Mouse (Mus musculus) urinary bladder, adult 2 months (tissue): ENCODE measurements around the gene Hs6st3. TPM values are rescaled to one million over a fixed set of nuclear protein-coding genes. Genes with fewer than 3 reads are reported as not detected.
A peak's percentile ranks its signal among the peaks of the same experiment; 100 is the strongest.

Experiments
- DNase-seq: peaks from one replicate; pipeline ENCODE4 v3.0.0; 2022; ENCODE audit warnings: low spot score
- polyA plus RNA-seq: library from polyadenylated mRNA; depleted of rRNA; stranded (reverse); fragments of >200 nt; gene quantifications from 2 replicates; pipeline ENCODE4 v1.2.3, GENCODE M21; 2012; rRNA removed

Gene Hs6st3
- polyA plus RNA-seq = 0.04 and 0.07 TPM in 2 replicates

DNA sequence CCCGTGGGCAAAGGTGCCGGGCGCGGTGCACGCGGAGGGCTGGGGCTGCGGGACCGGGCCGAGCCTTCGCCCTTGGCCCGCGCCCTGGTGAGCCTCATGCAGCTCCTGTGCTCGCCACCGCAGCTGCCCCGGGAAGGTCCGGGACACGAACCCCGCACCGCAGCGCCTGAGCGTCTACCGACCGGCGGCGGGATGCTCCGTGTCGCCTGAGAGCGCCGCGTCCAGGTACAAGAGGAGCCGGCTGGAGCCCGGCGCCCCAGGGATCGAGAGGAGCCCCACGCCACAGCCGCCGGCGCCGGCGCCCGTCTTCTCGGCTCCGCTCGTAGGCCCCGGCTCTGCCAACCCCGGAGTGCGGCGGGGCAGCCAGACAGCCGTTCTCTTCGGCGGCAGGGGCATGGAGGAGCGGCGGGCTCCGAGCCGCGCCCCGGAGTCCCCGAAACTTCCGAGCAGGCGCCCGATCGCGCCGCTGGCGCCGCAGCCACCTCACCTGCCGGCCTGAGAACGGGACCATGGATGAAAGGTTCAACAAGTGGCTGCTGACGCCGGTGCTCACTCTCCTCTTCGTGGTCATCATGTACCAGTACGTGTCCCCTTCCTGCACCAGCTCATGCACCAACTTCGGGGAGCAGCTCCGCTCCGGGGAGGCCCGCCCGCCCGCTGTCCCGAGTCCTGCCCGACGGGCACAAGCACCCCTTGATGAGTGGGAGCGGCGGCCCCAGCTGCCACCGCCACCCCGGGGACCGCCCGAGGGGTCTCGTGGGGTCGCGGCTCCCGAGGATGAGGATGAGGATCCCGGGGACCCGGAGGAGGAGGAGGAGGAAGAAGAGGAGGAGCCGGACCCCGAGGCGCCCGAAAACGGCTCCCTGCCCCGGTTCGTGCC, at the start of gene Hs6st3:
Gene Hs6st3 (plus strand): TSS at position 436 of the 880 bp plus-strand sequence.
- peak; percentile 21 for DNase-seq

DNA sequence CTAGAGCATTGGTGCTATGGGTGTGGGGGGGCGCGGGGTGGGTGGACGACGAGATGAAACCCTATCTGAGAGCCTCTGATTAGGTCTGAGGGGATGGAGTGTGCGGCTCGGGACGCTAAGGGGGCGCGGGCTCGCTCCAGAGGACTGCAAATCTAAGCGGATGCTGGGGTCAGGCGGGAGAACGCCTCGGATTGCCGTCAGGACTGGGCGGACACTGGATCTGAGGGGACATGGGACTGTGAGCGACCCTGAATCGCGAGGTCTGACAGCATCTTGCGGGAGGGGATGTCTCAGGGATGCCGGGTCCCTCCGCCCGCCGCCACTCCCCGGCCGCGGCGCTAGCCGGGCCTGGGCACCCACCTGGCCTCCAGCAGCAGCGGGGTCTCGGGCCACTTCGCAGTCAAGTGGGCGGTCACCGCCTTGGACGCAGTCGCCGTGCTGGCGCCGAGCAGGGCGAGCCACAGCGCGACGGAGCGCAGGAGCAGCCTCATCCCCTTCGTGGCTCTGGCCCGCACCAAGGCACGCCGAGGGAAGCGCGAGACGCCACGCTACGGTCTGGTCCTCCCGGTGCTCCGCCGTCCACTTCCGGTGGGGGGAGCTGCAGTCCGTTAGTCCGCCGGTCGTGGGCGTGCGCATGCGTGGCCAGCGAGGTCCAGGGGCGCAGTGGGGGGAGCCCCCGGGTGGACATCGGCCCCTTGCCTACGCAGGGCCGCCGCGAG, 39.1 kb upstream of the Hs6st3 start, which contains the start of gene Uggt2:
Gene Uggt2 (minus strand): TSS at position 580 of the 719 bp plus-strand sequence.
- DNase-seq = peak; percentile 65

DNA sequence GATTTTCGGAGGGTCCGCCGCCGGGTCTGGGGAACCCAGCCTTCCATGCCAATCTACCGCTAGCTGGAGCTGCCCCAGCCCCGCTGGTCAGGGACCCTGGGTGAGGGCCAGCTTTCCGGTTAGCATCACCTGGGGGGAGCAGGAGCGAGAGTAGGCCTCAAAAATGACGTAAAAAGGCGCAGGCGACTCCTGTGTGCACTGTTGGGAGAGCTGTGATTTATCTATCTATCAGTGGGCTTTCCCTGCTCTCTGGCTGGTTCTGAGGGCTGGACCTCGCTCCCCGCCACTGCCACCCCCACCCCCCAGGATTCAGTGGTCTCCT, 38.6 kb upstream of the Hs6st3 start:
- DNase-seq = no peak

DNA sequence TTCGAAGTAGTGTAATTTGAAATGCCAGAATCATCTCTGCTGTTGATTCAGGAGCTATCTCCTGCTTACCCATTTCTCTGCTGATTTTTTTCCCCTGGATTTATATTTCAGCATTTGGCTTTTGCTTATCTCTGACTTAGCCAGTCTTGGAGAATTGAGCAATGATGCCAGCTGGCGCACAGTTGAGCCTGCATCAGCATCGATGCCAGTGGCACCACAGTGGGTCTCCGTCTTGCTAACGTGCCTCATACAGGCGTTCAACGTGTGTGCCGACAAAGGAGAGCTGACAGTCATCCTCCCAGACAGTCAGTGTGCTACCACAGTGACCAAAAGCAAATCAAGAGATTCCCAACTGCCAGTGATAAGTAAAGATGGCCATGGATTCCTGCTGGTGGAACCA, 30.6 kb upstream of the Hs6st3 start:
- no peak for DNase-seq

DNA sequence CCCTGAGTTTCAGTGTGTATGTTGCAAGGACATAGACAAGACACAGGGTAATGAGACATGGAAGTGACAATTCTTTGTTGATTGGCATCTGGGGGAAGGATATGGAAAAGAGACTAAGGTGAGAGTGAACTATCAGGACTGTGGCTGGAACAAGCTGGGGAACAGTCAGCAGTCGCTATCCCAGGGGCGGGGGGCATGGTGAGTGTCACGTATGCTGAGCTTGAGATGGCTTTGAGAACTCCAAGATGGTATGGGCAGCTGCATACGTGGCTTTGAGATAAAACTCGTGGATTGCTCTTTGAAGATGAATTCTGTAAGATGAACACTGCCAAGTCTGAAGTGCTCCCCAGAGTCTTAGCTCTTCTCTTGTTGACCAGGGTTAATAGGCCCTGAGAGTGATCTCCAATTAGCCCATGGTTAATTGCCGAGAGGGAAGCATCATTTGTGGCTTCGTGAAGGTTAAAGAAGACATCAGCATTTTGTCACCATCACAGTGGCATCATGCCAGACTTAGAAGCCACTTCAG, 29.3 kb upstream of the Hs6st3 start:
- DNase-seq = no peak

DNA sequence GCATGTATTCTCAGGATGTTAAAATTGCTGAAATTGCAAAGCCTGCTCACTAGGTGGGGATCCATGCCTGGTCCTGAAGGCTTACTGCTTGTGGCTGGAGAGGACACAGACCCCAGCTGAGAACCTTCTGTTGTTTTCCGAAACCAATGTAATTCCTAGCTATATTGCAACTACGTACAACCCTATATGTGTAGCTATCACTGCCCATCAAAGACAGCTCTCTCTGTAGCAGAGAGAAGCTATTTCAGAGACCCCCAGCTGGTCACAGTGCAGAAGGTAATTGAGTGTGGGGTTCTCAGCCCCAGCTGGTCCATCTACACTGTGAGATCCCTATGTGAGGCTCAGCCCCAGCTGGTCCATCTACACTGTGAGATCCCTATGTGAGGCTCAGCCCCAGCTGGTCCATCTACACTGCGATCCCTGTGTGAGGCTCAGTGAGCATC, 28.3 kb upstream of the Hs6st3 start:
- DNase-seq = no peak

DNA sequence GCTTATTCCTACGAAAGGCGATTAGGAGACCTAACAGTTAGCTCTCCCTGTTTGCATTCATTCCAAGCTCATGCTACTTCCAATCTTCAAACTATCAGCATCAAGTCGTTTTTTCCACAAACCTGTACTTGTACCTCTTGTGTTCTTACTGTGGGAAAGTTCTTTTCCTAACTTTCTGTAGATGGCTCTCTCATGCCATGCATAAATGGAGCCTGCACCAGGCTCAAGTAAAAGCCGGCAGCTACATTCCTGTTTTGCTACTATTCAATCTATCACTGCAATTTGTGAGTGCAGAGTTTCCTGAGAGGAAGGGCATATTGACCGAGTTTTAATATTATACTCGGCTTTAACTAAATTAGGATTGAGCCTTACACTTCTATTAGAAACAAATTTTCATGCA, 25.6 kb upstream of the Hs6st3 start:
- DNase-seq = no peak

DNA sequence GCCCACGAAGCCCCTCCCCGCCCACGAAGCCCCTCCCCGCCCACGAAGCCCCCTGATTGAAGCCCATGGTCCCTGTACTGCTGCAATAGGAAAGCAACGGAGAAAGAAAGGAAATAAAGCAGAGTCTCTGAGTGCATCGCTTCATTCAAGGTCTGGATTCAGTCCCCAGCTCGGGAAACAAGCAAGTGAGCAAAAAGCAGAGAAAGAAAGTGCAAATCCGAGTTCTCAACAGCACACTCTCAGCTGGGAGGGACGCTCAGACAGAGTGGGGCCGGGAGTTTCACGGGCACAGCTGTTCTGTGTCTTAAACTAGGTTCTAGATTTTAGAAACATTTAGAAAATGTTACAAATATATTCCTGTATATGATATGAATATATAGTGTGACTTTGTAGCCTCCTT, 14.6 kb upstream of the Hs6st3 start:
- no peak for DNase-seq

DNA sequence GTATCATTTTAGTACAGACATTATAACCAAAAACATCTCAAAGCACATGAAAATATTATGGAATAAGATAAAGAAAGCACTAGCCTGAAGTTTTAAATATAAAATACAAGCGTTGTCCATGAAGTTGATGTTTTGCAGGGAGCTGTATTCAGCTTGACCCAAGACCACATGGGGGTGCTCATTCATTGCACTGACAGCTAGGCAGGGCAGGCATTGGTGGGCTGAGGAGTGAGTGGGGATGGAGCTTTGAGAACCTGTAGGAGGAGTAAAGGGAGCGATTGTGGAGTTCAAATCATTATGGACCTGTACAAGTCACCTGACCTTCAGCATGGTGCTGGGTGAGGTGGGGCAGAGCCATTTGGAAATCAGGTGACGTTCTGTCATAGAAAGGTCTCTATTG, 14.1 kb upstream of the Hs6st3 start:
- no peak for DNase-seq

DNA sequence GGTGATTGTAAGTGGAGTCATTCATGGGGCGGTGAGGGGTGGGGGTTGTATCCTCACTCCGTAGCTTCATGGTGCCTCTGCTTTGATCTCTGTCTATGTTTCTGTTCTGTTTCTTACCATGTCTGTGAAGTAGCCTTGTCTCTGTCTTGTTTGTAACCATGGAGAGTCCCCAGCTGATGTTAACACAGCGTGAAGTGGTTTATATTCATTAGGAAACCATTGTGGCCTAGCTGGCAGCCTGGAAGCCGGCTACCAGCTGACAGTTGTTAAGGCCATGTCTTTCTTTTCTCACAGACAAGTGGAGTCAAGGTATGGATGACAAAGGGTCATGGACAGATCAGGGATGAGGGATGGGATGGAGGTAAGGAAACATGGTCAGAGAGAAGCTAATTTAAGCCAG, 12.3 kb upstream of the Hs6st3 start:
- no peak for DNase-seq

DNA sequence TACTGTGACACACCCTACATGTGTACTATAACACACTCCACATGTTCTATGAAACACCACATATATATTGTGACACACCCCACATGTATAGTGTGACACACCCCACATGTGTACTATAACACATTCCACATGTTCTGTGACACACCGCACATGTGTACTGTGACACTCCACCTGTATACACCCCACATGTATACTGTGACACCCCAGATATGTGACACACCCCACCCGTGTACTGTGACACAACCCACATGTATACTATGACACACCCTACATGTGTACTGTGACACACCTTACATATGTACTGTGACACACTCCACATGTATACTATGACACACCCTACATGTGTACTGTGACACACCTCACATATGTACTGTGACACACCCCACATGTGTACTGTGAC, 10.8 kb upstream of the Hs6st3 start:
- no peak for DNase-seq

DNA sequence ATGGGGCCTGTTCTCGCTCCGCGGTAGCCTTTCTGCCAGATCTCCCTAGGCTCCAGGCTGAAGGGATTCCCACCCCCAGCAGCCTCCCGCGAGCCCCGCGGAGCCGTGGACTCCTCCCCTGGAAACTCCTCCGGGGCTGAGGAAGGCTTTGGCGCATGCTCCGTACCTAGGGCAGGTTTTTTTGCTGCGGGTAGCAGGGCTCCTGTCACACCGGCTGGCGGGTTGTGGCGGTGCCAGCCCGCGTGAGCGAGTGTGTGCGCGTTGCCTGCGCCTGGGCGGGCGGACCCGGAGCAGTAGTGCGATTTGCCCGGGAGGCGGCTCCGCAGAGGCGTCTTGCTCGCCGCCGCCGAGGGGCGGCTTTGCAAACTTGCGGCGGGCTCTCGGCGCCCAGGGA, 632 bp upstream of the Hs6st3 start:
- DNase-seq = peak; percentile 48

DNA sequence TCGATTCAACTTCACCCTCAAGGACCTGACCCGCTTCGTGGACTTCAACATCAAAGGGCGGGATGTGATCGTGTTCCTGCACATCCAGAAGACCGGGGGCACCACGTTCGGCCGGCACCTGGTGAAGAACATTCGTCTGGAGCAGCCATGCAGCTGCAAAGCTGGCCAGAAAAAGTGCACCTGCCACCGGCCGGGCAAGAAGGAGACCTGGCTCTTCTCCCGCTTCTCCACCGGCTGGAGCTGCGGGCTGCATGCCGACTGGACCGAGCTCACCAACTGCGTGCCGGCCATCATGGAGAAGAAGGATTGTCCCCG, 602 bp downstream of the Hs6st3 start:
- peak; percentile 22 for DNase-seq

DNA sequence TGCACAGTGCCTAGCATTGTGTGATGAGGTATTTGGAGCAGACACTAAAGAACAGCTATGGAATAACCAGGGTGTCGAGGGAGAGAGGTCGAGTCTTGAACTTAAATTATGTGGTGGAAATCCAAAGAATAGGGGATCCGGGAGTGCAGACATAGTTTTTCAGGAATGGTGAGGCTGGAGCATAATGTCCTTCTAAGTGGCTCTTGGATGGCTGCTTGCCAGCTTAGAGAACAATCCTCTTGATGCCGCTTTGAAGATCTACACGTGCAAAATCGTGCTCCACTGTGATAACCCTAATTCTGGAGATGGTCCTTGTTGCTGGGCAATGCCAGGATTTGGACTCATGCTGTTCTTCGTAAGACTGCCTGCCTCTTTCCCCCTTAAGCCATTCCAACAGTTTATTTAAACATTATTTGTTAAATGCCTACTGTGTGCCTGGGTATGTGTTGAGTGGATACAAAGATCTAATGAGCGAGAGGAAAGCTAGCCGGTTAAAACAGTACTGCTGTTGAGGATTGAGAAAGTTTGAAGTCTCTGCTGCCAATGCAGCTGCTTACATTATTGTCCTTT, 1.3 kb downstream of the Hs6st3 start:
- DNase-seq = no peak

DNA sequence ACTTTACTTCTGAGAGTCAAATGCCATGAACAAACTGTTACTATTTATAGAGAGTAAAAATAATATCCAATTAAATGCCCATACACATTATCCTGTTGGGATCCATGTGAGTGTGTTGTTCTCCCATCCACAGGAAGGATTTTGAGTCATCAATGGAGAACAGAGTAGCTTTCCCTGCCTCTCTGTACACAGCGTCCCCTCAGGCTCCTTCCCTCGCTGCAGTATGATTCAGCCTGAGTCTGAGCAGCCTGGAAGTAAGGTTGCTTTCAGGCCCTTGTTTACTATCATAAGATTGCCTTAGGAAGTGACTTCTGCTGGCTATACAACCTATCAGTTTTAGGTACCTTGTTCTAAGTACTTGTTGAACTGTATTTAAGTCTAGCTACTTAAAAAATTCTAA, 14.9 kb downstream of the Hs6st3 start:
- DNase-seq = no peak

DNA sequence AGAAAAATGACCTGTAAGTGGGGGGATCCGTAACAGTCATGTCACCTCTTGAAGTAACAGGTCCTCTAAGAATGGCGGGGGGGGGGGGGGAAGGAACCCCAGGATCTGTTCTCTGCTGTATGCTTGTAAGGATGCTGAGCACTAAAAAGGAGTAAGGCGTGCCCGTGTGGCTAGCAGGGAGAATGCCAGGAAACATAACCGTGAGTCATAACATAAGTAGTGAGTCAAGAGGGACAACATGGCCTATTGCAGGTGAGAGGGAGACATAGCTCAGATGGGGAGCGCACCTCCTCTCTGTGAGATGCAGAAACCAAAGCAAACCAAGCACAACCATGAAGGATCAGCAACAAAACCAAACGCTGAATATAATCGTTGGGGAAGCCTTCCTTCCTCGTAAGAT, 55.8 kb downstream of the Hs6st3 start:
- DNase-seq = no peak

DNA sequence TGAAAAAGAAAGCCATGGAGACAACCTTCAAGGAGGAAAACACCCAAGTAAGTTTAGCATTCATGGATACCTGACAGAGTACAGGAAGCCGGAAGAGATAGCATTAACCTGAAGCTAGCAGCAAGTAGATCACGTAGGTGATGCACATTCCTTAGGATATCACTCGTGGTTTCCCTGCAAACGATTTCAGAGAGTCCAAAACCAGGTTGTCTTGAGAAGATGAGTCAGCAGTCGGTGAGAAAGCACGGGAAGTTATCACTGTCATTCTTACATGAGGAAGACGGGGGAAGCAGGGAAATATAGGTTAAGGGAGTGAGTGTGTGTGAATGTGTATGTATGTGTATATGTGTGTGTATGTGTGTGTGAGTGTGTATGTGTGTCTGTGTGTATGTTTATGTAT, 65.4 kb downstream of the Hs6st3 start:
- DNase-seq = no peak

DNA sequence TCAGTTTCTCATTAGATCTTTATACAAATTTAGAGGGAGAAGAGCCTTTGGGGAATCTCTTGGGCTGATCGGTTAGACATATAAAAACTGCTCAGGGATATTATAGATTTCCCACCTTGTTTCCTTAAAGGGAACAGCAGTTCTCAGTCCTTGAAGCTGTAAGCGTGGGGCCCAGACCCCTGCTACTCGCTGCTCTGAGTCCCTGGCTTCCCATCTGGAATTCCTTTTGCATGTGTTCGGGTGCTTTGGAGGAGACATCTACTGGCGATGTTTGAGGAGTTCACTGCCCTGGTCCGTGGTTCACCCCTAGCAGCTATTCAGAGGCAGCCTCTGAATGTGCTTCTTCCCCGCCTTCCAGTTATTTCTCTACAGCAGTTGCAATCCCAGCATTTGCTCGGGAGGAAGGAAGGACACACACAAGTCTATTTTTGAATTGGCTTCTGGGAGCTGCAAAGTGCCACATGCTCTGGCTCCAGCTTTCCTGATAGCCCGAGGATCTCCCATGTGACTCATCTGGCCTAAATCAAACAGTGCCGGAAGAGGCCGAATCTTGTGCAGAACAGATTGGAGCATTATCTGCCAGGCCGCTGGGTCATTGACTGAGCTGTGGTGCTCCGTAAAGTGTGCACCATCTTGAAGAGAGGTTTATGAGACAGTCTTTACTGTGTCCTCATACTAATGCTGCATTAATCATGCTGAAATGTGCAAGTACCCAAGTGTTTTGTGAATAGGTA, 77.6 kb downstream of the Hs6st3 start:
- DNase-seq = no peak

DNA sequence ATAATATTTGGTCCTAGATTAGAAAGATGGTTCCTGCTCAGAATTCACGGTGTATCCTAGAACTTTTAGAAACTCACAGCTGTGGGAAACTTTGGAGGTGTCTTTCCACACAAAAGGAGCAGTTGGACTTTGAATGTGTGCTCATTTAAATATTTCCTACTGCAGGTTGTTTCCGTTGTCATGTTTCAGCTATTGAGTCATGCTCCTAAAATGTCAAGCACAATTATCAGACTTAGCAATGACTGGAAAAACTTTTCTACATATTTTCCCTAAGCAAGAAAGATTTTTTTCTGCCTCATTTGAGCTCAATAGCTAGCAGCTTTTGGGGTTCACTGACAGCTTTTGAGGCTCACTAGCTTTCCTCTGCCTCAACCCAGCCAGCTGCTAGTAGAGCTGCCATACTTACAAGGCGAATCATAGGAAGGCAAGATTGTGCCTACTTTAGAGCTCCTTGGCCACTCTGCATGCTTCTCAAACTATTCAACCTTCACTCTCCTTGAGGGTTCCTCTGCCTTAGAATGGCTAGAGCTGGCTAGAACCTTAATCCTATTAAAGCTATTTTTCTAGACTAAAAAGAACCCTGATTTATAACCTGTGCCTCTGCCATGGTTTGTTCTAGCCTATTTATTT, 89.7 kb downstream of the Hs6st3 start:
- no peak for DNase-seq

DNA sequence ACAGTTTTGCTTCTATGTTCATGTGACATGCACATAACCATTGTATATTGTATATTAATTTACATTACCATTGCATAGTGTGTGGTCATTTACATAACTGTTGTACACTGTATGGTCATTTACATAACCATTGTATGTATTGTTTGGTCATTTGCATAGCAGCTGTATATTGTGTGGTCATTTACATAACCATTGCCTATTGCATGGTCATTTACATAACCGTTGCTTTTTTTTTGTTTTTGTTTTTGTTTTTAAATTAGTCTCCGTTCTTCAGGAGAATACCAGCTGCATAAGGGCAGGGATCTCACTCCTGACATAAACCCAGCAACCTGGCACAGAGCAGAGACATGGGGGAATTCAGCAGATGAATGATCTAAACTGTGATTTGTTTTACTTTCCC, 95.5 kb downstream of the Hs6st3 start:
- DNase-seq = no peak

DNA sequence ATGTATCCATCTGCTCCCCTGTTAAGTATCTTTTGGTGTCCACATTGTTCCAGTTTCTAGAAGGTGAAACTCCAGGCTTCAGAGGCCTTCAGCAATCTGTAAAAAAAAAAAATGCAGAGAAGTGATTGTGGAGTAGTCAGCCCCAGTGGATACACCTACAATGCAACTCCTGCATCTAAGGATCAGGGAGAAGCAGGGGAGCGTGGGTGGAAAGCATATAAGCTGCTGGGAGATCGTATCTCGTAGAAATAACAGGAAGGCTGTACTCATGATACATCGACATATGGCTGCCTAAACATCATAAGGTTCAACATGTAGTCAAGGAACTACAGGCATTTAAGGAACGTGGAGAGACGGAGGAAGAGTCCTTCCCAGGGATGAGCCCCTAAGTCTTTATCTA, 109.0 kb downstream of the Hs6st3 start:
- DNase-seq = no peak
